Mouse (Mus musculus) ES-E14 (cell line): ENCODE measurements around the gene Rapgef6. TPM values are rescaled to one million over a fixed set of nuclear protein-coding genes. Genes with fewer than 3 reads are reported as not detected.

Source experiments
- DNase-seq: peaks from one replicate; pipeline ENCODE4 v3.0.0-alpha.2; 2013; ENCODE audit warnings: low read depth, low spot score
- H3K27ac ChIP-seq: 2 replicates; pipeline ENCODE4 v1.5.1; 2012; ENCODE audit warnings: low read depth, mild to moderate bottlenecking, low read length, moderate library complexity, mixed read lengths; ENCODE audit not compliant: poor library complexity, insufficient read depth, severe bottlenecking
- H3K36me3 ChIP-seq: 2 replicates; pipeline ENCODE4 v1.6.1; 2012; ENCODE audit warnings: mild to moderate bottlenecking, low read length, moderate library complexity, mixed read lengths; ENCODE audit not compliant: control insufficient read depth, poor library complexity, insufficient read depth, severe bottlenecking
- H3K4me1 ChIP-seq, 2 experiments: fragments of 150-350 bp in 1 of 2; sonication (generic) in 1 of 2; 2 replicates each; pipeline ENCODE4 v1.6.1; 2012; ENCODE audit warnings: low read length in 2 of 2, mild to moderate bottlenecking in 1 of 2, mixed read lengths in 1 of 2; ENCODE audit not compliant: control insufficient read depth in 2 of 2, insufficient read depth in 2 of 2, poor library complexity in 1 of 2
- H3K4me3 ChIP-seq, 2 experiments: fragments of 150-350 bp in 1 of 2; sonication (generic) in 1 of 2; 2 replicates each; pipeline ENCODE4 v1.5.1; 2012; ENCODE audit warnings: low read length in 2 of 2, low read depth in 1 of 2, mild to moderate bottlenecking in 1 of 2, mixed read lengths in 1 of 2; ENCODE audit not compliant: insufficient read depth in 1 of 2, poor library complexity in 1 of 2, severe bottlenecking in 1 of 2
- H3K9ac ChIP-seq: 2 replicates; pipeline ENCODE4 v1.6.1; 2012; ENCODE audit warnings: low read depth, mild to moderate bottlenecking, low read length, mixed read lengths; ENCODE audit not compliant: poor library complexity, insufficient read depth, severe bottlenecking
- H3K9me3 ChIP-seq: fragments of 150-350 bp; sonication (generic); 2 replicates; pipeline ENCODE4 v1.6.1; 2012; ENCODE audit warnings: low read depth, mild to moderate bottlenecking, low read length; ENCODE audit not compliant: control insufficient read depth, insufficient read depth
- CHD2 ChIP-seq: IDR thresholded peaks from 2 replicates; pipeline ENCODE4 v1.6.1; 2014; ENCODE audit warnings: mild to moderate bottlenecking, low read depth, low read length, inconsistent platforms
- HCFC1 ChIP-seq: IDR thresholded peaks from 2 replicates; pipeline ENCODE4 v1.6.1; 2012; ENCODE audit warnings: low read length, inconsistent platforms, borderline replicate concordance; ENCODE audit not compliant: insufficient read depth
- MAFK ChIP-seq: IDR thresholded peaks from 2 replicates; pipeline ENCODE4 v1.6.1; 2014; ENCODE audit warnings: mild to moderate bottlenecking, low read depth, low read length, inconsistent platforms; ENCODE audit not compliant: insufficient read depth
- ZC3H11A ChIP-seq: IDR thresholded peaks from 2 replicates; pipeline ENCODE4 v1.6.1; 2012; ENCODE audit warnings: low read depth, mild to moderate bottlenecking, inconsistent platforms, low read length, borderline replicate concordance
- ZNF384 ChIP-seq: IDR thresholded peaks from 2 replicates; pipeline ENCODE4 v1.6.1; 2012; ENCODE audit warnings: low read depth, low read length, inconsistent platforms
- in situ Hi-C, 2 experiments: fragments of 600-800 bp; cut with MboI; formaldehyde crosslinking; loops; one replicate each; pipeline ENCODE4 v1.15.1; 2025; ENCODE audit warnings: low sequenced_read_pairs in 2 of 2, inconsistent platforms in 1 of 2; ENCODE audit not compliant: unreplicated experiment in 2 of 2
- total RNA-seq: library from RNA; depleted of rRNA; stranded (reverse); fragments of 300-350 nt; gene quantifications from 2 replicates; pipeline ENCODE4 v1.2.3, GENCODE M21; 2012

Rapgef6 gene
- total RNA-seq, 1 experiment, result 28.5 TPM

GRCm38 (mm10) chr11:54724353-54725034, 201.8 kb downstream of the Rapgef6 start:
- Histone ChIP-seq H3K4me1 (peaks cover 0 to 3% of the 10 kb centered on the region in 2 experiments; a peak in 2 of 4 replicates), H3K9ac (no peak overlapping the region), H3K36me3 (peaks cover 20% of the 10 kb centered on the region), H3K4me3 (no peak overlapping the region), H3K27ac (no peak overlapping the region), H3K9me3 (no peaks in the 10 kb centered on the region)
- no peak for TF ChIP-seq CHD2
- no peak for TF ChIP-seq MAFK
- no peak for TF ChIP-seq ZC3H11A
- no peak for TF ChIP-seq HCFC1
- no peak for TF ChIP-seq ZNF384
- in situ Hi-C loops, result no loop called here
- DNase-seq, result no peak

DNA sequence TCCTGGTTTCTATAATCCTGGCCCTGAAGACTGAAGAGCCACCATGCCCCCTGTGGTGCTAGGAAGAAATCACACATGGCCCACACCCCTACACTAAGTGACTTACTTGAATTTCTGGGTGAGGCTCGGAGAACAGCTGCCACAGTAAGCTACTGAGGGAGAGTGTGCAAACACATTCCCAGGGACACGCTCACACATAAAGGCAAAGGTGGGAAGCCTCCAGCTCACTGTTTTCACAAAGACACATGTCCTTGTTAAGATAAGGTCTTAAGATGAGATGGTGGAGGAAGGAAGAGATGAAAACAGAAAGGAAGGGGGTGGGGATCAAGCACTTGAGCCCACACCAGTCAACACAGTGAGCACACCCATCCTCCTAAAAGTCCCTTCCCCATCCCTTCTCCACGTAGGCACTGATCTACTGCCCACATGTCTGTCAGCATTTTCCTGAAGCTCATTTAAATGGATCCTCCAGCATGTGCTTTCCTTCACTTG, 204.0 kb downstream of the Rapgef6 start:
- H3K4me3 ChIP-seq, result no peak overlapping the region
- peaks cover 21% of the 10 kb centered on the region for H3K36me3 ChIP-seq
- DNase-seq, result peak; percentile 19
- H3K27ac ChIP-seq, result no peak overlapping the region
- in situ Hi-C loops, result no loop called here
- H3K9ac ChIP-seq, result no peak overlapping the region
- H3K4me1 ChIP-seq, result peaks cover 0 to 4% of the 10 kb centered on the region in 2 experiments; a peak in 2 of 4 replicates
- no peaks in the 10 kb centered on the region for H3K9me3 ChIP-seq
- TF ChIP-seq CHD2 (no peak), ZNF384 (no peak), MAFK (no peak), ZC3H11A (no peak)

DNA sequence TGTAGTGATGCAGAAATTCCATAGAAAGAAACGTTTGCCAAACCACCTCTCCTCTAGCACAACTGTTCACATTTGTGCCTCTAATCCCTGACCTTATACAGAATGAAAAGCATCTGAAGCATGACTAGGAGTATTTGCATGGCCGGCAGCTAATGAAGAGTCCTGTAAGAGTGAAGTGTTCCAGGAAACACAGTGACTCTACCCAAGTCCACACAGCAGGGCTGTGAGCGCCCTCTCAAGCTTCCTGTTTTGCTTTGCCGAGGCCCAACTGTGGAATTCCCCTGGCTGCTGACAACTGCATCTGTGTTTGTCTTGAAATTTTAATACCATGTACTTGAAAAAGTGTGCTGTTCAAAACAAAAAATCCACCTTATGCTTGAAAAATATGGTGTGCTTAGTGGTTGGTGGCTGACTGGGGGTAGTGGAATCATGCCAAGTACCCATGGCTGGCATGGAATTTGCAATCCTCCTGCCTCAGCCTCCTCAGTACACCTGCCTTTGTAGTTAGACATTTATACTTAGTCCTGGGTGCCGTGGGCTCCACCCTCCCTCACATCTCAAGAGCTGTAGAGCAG, 204.8 kb downstream of the Rapgef6 start:
- Histone ChIP-seq H3K27ac (no peak overlapping the region; the same call in 1 of the 2 replicates), H3K4me1 (peaks cover 0 to 4% of the 10 kb centered on the region in 2 experiments; a peak in 2 of 4 replicates), H3K9me3 (no peaks in the 10 kb centered on the region), H3K4me3 (no peak overlapping the region), H3K36me3 (peaks cover 17% of the 10 kb centered on the region), H3K9ac (no peak overlapping the region)
- TF ChIP-seq MAFK (no peak), CHD2 (no peak), ZC3H11A (no peak), ZNF384 (no peak), HCFC1 (no peak)
- no peak for DNase-seq
- in situ Hi-C loops, result no loop called here

- Histone ChIP-seq H3K4me1 (peaks cover 0 to 4% of the 10 kb centered on the region in 2 experiments; a peak in 2 of 4 replicates), H3K36me3 (peaks cover 13% of the 10 kb centered on the region; the same call in 1 of the 2 replicates), H3K4me3 (no peak overlapping the region), H3K27ac (no peak overlapping the region), H3K9ac (no peak overlapping the region), H3K9me3 (no peaks in the 10 kb centered on the region)
- no peak for TF ChIP-seq CHD2
- no peak for TF ChIP-seq ZC3H11A
- TF ChIP-seq MAFK, result no peak
- TF ChIP-seq ZNF384, result no peak
- no peak for TF ChIP-seq HCFC1
- no peak for DNase-seq
- in situ Hi-C loops, result no loop called here
These were observed 205.7 kb downstream of the Rapgef6 start for GRCm38 (mm10) chr11:54728371-54728770.
